Mouse (Mus musculus) frontal cortex, adult (tissue): Measurements from ENCODE around the gene Klhl26.

Source experiments
- ATAC-seq: cut with Nextera tagmentation; 2 replicates; pipeline ENCODE4 v1.9.2; 2017; ENCODE audit warnings: mild to moderate bottlenecking, moderate library complexity, mixed read lengths; ENCODE audit not compliant: low TSS enrichment

Gene Klhl26

DNA sequence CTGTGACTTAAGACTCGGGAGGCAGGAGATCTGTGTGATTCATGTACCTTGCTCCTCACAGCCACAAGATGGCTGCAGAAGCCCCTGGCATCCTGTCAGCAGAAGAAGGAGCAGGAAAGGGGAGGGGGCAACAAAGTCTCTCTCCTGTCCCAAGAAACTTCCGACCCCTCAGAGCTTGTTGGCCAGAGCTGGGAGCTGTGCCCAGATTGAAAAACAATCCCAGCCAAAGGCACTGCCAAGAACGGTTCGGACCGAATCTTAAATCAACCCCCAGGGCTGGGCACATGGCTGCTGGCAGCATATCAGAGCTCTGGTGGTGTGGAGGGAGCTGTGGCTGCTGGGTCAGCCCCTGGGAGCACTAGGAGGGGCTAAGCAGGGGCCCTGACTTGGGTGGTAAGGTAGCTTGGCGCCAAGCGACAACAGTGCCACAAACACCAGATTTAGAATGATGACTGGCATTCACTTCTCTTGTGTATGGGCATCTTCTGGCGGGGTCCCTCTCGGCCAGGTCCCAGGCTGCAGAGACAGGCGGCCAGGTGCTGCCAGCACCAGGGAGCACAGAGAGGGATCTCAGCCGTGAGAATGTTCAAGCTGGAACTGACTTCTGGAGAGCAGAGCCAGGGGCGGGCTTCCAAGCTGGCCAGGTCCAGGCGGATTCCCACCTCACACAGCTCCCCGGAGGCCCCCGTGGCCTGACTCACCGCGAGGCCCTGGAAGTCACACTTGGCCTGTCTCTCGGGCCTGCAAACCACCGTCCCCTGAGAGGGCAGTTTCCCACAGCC lies 28.9 kb downstream of the Klhl26 start:
- no peak for ATAC-seq

- no peak for ATAC-seq
Observed at GRCm38 (mm10) chr8:70445988-70446387, 30.8 kb downstream of the Klhl26 start.

DNA sequence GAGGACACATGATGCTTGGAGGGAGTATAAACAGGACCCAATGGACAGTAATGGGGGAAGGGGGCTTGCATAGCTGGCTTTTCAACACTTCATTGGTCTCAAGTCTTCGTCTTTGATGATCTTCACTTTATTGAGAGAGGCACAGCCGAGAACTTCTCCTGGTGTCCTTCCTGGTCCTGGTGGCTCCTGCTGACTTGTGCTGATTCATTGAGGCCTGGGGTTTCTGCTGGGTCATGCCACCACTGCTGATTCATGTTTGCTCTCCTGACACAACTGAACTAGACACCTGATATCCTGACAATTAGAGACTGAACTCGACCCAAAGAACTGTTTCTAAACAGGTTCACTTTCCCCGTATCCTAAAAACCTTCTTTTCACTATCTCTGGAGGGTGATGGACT lies 33.4 kb downstream of the Klhl26 start:
- no peak for ATAC-seq

DNA sequence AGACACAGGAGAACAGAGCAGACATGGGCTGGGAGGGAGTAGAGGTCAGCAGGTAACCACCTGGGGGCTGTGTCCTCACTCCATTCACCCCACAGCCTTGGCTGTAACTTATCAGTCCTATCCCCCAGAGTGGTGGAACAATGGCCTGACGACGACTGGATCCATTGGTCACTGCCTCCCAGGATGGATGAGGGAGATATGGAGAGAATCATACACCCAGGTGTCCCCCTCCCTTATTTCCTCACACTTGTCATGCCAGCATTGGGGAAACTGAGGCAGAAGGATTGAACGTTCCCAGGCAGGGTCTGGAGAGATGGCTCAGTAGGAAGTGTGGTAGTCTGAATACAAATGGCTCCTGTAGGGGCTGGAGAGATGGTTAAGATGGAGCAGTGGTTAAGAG lies 35.2 kb downstream of the Klhl26 start:
- ATAC-seq, result no peak

GRCm38 (mm10) chr8:70440246-70440645 lies 36.5 kb downstream of the Klhl26 start:
- no peak for ATAC-seq

- no peak for ATAC-seq
Observed at GRCm38 (mm10) chr8:70439848-70440179, 37.0 kb downstream of the Klhl26 start.

DNA sequence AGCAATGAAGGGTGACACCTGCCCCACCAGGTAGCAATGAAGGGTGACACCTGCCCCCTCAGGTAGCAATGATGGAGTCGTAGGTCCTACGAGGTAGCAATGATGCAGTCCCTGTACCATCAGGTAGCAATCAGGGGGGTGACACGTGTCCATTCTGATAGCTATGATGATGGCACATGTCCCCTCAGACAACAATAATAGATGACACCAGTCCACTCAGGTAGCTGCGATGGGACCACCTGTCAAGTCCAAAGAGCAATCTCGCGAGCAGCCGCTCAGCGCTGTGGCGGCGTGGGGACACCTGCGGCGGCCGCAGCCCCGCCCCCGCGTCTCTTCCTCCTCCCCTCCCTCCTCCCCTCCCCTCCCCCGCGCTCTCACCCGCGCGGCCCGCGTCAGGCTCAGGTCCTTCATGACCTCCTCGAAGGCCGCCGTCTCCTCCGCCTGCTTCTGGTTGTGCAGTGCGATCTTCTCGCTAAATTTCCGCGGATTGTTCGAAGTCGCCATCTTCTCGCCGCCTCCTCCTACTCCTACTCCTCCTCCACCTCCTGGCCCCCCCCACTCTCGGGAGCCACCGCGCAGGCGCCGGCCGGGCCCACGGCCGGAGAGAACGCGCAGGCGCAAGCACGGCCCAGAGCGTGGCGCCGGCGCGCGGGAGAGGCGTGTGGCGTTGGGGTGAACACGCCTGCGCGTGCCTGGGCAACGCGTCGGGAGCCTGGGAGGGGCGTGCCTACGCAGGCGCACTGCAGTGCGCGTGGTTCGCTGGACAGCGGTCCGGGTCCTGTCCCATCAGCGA lies 37.5 kb downstream of the Klhl26 start, which contains the start of gene Crtc1:
Gene Crtc1, minus strand, starts transcription at position 525 of the 793 bp plus-strand sequence.
- peak; percentile 95 for ATAC-seq

GRCm38 (mm10) chr8:70438423-70438822 lies 38.3 kb downstream of the Klhl26 start:
- ATAC-seq, result no peak

DNA sequence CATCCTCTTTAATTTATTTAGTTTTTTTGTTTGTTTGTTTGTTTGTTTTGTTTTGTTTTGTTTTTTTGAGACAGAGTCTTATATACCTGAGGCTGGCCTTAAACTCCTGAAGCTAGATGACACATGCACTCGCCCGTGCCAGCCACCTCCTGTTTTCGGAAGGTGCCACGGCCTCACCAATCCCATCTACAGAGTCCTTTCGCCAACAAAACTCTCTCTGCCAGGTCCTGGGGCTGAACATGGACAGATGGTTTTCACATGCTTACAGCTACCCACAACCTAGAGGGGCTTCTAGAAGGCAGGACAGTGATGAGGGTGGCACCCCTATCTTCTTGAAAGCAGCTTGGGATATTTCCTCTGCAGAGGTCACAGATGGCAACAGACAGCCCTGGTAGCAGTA lies 41.6 kb downstream of the Klhl26 start:
- no peak for ATAC-seq

GRCm38 (mm10) chr8:70432991-70433536 lies 43.7 kb downstream of the Klhl26 start:
- no peak for ATAC-seq

GRCm38 (mm10) chr8:70431213-70431612 lies 45.6 kb downstream of the Klhl26 start:
- ATAC-seq, result no peak

GRCm38 (mm10) chr8:70426300-70426907 lies 50.4 kb downstream of the Klhl26 start:
- no peak for ATAC-seq

DNA sequence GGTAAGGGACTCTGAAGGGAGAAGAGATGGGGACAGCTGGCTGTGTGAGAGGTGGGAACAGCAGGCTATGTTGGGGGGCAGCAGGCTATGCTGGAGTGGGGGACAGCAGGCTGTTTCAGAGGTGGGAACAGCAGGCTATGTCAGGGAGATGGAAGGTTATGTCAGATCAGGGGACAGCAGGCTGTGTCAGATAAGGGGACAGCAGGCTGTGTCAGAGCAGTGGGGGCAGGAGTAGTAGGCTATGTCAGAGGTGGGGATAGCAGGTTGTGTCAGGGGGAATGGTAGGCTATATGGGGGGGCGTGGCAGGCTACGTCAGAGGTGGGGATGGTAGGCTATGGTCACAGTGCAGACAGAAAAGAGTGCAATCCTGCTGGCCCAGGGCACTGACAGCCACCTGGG lies 54.0 kb downstream of the Klhl26 start:
- ATAC-seq, result no peak

DNA sequence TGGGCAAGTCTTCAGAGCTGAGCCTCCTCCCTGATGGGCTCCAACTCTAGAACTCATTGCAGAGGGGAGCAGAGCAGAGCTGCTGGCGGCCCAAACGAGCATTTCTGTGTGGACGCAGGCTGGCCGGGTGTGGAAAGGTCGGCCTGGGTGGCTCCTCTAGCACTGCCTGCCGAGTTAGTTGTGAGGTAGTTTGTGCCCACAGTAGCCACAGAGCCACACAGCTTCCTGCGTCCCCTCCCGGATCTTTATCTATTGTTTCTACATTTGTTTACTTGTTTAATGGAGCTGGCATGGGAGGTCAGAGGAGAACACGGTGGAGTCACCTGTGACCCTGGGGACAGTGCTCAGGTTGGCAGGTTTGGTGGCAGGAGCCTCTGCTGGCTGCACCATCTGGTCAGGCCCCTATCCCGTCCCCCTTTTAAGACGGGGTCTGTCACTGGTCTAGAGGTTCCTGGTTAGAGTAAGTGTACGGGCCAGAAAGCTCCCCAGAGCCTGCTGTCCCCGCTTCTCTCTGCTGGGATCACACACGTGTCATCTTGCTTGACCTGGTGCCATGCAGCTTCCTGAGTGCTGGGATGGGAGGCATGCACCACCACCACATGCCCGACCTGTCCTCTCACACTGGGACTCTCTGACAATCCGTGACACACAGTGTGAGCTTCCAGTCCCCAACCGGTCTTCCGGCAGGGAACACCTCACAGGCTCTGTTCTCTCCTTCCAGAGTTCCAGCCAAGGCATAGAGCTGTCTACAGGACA lies 55.2 kb downstream of the Klhl26 start:
- ATAC-seq, result no peak

DNA sequence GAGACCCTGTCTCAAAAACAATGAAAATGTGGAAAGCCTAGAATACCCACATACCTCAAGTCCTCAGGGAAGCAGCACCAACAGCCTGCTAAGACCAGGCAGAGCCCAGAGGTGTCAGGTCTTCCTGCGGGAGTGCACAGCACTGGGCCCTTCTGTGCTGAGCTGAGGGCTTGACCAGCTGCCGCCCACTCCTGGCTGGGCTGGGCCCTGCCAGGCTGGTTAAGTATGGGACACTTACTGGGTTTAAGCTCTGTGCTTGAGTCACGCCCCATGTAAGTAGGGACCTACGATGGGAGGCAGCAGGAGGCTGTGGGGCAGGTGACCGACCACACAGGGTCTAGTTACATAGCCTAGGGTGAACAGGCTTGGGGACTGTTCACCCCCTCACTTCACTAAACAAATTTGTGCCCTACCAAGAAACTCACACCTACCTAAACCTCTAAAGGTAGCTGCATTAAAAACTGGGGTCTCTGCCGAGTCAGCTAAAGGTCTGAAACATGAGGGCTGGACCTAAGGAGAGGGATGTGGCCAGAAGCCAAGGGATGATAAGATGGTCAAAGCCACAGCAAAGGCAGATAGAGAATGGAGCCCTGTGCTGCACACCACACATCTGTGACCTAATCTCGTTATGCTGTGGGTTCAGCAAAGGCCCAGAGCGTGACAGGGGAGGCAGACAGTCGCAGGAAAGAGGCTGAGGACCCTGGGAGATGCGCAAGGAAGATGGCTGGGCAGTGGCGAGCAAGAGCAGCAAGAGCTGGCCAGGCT lies 56.7 kb downstream of the Klhl26 start:
- no peak for ATAC-seq

DNA sequence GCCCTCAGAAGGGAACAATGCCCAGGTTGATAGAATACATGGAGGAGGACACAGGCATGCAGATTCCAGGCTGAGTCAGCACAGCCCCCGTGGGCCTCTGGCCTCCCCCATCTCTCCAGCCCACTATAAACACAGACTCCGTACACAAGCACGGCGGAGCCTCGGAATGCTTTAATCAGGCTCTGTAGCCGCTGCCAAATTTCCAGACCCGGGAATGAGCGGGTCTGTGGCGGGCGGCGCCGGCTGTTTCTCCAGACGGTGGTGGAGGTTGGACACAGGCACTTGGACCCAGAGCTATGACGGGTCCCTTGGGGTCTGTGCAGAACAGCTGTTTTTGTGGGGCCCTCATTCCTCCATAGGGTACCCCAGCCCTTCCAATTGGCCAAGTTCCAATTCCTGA lies 57.8 kb downstream of the Klhl26 start:
- ATAC-seq, result peak; percentile 39

- peak; percentile 68 for ATAC-seq
Observed at GRCm38 (mm10) chr8:70417914-70418313, 58.9 kb downstream of the Klhl26 start.

DNA sequence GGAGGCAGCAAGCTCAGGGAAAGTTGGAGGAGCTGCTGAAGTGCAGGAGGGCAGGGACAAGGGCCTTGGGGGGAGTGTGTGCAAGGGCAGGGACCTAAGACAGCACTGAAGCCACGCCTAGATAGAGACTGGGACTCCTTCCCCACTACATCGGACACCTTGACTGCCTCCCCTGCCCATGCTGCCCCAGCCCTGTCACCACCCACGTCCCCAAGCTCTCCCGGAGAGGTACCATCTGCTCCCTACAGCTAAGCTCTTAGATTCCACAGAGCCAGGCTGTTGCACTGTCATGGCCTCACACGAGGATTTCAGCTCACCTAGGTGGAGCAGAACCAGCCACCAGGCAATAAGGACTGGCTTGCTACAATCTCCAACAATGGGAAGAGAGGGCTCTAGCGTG lies 59.8 kb downstream of the Klhl26 start:
- ATAC-seq, result peak; percentile 51

DNA sequence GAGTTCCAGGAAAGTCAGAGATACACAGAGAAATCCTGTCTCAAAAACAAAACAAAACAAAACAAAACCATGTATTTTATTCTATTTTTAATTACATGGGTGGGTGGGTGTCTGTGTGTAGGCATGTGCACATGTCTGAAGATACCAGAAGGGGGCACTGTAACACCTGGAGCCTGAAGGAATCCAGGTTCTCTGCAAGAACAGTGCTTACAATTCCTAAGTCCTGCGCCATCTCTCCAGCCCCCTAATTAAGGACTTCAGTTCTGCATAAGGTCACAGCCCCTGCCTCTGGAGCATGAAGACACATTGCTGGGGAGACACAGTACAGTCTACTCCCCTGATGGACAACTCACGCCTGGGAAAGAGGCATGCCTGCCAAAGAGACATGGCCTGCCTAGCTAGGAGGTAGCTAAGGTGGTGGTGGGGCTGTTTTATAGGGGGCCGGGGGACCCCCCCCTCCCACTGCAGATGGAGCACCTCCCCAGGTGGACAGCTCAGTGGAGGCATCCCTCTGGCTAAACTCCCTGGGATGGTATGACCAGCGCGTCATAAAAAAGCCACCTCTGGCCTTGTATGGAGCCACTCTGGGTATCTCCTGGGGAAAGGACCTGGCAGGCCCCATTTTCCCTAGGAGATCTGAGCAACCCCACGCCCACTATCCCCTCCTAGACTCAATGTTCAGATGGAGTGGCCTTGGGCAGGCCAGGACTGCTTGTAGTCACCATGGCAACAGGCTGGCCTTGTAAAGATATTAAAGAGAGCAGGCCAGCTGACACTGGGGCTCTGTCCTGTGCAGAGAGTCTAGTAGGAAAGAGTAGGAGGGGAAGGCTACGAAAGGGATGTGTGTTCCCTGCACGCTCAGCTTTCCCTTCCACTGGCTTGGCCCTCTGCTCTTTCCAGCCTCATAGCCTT lies 61.0 kb downstream of the Klhl26 start:
- ATAC-seq, result no peak
